Mouse (Mus musculus) lung, adult 2 months (tissue): ENCODE data around the gene Gpr88. TPM values are rescaled to one million over a fixed set of nuclear protein-coding genes. Genes with fewer than 3 reads are reported as not detected.

Source experiments
- DNase-seq: peaks from one replicate; pipeline ENCODE4 v3.0.0; 2022
- H3K4me1 ChIP-seq: fragments of 200-500 bp; 2 replicates; pipeline ENCODE4 v1.6.1; 2011; ENCODE audit warnings: low read length; ENCODE audit not compliant: control insufficient read depth, insufficient read depth
- H3K4me3 ChIP-seq: fragments of 200-500 bp; replicated peaks from 2 replicates; pipeline ENCODE3; 2011; ENCODE audit warnings: low read depth, mild to moderate bottlenecking, control low read depth, low read length; ENCODE audit errors: extremely low read depth
- CTCF ChIP-seq: fragments of 200-500 bp; IDR thresholded peaks from 2 replicates; pipeline ENCODE4 v1.5.1; 2011; ENCODE audit warnings: mild to moderate bottlenecking, low read length, control low read depth; ENCODE audit not compliant: insufficient read depth
- POLR2A ChIP-seq: fragments of 200-500 bp; IDR thresholded peaks from 2 replicates; pipeline ENCODE4 v1.6.1; 2011; ENCODE audit warnings: low read depth, mild to moderate bottlenecking, control low read depth, low read length, borderline replicate concordance; ENCODE audit errors: extremely low read depth
- WGBS: fragments of 180-500 bp; shearing (Covaris S2); methylation state at CpG from one replicate; pipeline ENCODE4 v1.1.7; 2018; 5-methylcytosine and 5-hydroxymethylcytosine counted together
- polyA plus RNA-seq: library from polyadenylated mRNA; depleted of rRNA; stranded (reverse); fragments of >200 nt; gene quantifications from 2 replicates; pipeline ENCODE4 v1.2.3, GENCODE M21; 2012

The Gpr88 gene
- polyA plus RNA-seq, 1 experiment = 1.9 TPM

DNA sequence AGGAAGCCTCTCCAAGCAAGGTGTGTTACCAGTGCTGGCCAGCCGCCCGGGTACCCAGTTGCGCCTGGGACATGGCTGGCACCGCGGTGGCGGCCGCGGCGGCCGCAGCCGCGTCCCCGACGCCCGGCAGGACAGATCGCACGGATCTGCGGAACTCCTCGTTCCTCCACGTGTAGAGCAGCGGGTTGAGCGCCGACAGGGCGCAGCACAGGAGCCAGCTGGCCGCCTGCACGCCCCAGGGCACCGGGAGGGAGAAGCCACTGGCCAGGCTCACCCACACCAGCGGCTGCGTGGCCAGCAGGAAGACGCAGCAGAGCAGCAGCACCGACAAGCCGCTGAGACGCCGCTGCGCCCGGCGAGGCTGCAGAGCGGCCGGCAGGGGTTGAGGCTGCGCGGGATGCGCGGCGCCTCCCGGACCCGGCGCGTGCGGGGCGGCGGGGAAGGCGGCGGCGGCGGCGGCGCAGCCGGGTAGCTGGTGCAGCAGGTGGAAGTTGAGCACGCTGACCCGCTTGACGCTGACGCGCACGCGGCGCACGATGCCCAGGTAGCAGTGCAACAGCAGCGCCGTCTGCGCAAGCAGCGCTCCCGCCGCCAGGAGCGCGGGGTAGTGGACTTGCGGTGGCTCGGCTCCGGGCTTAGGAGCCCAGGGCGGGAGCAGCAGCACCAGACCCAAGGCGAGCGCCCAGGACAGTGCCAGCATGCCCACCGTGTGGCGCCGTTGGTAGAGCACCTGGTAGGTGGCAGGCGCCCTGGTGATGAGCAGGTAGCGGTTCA is 1.6 kb downstream of the Gpr88 start:
- peaks cover 6% of the 10 kb centered on the region; the same call in 1 of the 2 replicates for H3K4me1 ChIP-seq
- no peak for TF ChIP-seq POLR2A
- peak overlapping the region; percentile 34 for H3K4me3 ChIP-seq
- WGBS = 1% methylated on average over 76 of the region's 86 CpGs
- DNase-seq = peak; percentile 22

DNA sequence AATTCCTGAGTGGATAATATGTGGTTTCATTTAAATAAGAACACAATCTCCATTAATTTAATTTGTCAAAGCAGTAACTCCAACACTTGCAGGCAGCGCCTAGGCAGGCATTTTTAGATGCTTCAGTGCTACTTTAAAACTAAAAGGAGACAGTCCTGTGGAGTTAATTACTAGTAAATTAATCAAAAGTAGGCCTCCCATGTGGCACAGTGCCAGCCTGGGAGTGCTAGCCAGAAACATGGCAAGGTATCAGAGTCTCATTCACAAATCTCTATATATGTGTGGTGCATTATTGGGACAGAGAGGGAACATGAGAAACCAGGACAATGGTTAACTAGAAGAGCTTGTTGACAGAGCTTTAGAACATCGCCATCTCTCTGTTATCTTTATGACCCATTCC is 4.3 kb downstream of the Gpr88 start:
- WGBS = 83% methylated on average over 2 of the region's 2 CpGs
- no peak overlapping the region for H3K4me3 ChIP-seq
- no peak for TF ChIP-seq POLR2A
- no peak for TF ChIP-seq CTCF
- peaks cover 6% of the 10 kb centered on the region; the same call in 1 of the 2 replicates for H3K4me1 ChIP-seq
- no peak for DNase-seq

DNA sequence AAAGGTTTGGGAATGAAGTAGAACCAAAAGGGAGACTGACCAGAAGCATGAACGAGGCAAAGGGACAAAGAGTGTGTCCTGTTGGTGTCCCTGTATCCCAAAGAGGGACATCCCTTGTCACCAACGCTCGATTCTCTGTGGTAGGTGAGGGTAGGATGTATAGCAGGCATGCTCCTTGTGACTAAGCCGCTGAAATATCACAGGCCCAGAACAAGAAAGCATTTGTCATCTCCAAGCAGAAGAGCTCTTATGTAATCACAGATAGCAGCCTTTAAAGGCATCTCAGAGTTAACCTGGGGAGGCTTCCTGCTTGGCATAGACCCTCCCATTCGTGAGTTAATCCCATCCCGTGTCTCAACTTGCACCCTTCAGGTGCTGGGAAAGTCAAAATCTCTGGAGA is 8.8 kb downstream of the Gpr88 start:
- no peak for DNase-seq
- TF ChIP-seq POLR2A = no peak
- TF ChIP-seq CTCF = no peak
- H3K4me1 ChIP-seq = no peaks in the 10 kb centered on the region
- H3K4me3 ChIP-seq = no peak overlapping the region
- 59% methylated on average over 6 of the region's 6 CpGs for WGBS

DNA sequence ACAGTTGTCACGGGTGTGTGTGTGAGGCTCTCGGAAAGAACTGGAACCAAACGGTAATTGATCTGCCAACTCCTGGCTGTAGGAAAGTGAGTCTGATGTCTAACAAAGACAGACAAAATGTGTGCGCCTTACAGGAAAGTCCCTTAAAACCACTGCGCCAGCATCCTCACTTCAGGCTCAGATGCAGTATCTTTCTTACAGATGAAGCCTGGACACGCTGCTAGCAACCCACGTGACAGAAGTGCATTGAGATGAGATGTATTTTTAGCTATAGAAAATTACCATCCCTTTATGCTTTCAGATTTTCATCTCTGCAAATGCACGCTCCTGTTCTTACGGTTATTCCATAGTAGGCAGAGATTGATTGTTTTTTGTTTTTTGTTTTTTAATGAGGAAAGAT is 10.6 kb downstream of the Gpr88 start:
- Histone ChIP-seq H3K4me3 (no peak overlapping the region), H3K4me1 (no peaks in the 10 kb centered on the region)
- 75% methylated on average over 9 of the region's 9 CpGs for WGBS
- DNase-seq = no peak
- TF ChIP-seq POLR2A (no peak), CTCF (no peak)

DNA sequence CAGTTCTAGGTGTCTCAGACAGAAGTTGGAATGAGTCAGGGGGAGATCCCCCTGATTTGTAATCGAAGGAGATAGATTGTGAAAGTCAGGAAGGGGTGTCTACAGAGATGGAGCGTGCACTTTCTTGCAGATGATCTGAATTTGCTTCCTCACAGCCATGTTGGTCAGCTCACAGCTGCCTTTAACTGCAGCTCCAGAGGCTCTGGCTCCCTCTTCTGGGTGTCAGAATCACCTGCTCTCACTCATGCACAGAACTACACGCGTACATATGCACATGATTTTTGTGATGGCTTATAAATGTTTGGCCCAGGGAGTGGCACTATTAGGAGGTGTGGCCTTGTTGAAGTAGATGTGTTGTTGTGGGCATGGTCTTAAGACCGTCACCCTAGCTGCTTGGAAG is 15.8 kb downstream of the Gpr88 start:
- Histone ChIP-seq H3K4me3 (no peak overlapping the region), H3K4me1 (no peaks in the 10 kb centered on the region)
- no peak for TF ChIP-seq POLR2A
- no peak for DNase-seq
- 89% methylated on average over 5 of the region's 5 CpGs for WGBS

DNA sequence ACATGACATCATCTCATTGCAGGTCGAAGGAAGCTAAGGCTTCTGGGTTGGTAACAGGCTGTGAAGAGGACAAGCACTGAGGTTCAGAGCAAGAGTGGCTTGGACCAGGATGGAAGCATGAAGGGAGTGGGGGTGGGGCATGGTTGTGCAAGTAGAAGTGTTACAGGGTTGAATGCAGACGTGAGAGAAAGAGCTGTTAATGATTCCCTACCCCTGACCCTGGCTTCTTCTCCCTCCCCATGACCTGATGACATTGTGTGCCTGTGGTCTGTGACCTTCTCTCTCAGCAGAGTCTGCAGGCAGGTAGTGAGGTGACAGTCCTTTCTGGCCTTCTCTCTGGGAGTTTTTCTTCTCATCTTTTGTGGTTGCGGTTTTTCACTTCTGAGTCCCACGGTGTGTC is 16.4 kb downstream of the Gpr88 start:
- no peak for DNase-seq
- no peaks in the 10 kb centered on the region for H3K4me1 ChIP-seq
- no peak overlapping the region for H3K4me3 ChIP-seq
- no peak for TF ChIP-seq POLR2A
- WGBS = 78% methylated on average over 4 of the region's 4 CpGs

DNA sequence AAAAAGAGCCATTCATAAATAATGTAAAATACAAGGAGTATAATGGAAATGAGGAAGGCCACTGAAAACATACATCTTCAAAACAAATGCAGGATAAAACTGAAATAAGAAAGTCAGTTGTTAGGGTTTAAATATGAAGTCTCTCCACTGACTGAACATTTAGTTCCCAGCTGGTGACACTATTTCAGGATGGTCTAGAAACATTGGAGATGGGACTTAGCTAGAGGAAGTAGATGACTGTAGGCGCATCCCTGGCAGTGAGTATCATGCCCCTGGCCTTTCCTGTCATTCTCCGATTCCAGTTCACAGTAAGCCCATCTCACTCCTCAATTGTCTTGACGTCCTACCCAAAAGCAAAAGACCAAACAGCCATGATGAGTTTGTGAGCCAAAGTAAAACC is 19.8 kb downstream of the Gpr88 start:
- DNase-seq = no peak
- TF ChIP-seq POLR2A (no peak), CTCF (no peak)
- WGBS = 81% methylated on average over 3 of the region's 3 CpGs
- Histone ChIP-seq H3K4me3 (no peak overlapping the region), H3K4me1 (no peaks in the 10 kb centered on the region)

DNA sequence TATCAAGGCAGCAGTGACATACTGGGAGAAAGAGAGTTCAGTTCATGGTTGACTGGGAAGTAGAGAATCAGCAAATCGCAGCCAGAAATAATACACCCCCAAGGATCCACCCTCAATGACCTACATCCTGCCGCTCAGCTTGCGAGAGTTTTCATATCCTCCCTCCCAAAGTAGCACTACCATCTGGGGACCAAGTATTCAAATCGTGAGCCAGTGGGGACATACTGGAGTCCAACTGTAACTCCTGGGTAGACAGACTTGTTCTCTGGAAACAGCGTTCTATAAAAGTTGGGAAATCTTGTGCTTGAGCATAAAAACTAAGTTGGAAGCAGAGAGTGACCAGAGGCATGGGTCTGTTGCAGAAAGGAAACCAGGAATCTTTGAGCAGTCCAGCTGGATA is 20.5 kb downstream of the Gpr88 start:
- 82% methylated on average over 5 of the region's 5 CpGs for WGBS
- Histone ChIP-seq H3K4me3 (no peak overlapping the region), H3K4me1 (no peaks in the 10 kb centered on the region)
- DNase-seq = no peak
- TF ChIP-seq CTCF = no peak
- no peak for TF ChIP-seq POLR2A

DNA sequence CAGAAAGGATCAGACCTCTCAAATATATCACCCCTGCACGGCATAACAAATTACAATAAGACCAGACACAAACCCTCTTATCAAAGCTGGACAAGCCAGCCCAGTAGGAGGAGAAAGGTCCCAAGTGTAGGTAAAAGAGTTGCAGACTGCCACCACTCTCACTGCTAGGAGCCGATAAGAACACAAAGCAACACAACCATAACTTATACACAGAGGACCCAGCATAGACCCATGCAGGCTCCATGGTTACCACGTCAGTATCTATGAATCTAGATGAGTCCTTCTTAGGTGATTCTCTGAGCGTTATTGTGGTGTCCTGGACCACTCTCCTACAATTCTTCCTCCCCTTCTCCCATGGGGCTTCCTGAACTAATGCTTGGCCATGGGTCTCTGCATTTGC is 24.0 kb downstream of the Gpr88 start:
- 75% methylated on average over 4 of the region's 4 CpGs for WGBS
- Histone ChIP-seq H3K4me3 (no peak overlapping the region), H3K4me1 (no peaks in the 10 kb centered on the region)
- no peak for DNase-seq
- TF ChIP-seq CTCF (no peak), POLR2A (no peak)

DNA sequence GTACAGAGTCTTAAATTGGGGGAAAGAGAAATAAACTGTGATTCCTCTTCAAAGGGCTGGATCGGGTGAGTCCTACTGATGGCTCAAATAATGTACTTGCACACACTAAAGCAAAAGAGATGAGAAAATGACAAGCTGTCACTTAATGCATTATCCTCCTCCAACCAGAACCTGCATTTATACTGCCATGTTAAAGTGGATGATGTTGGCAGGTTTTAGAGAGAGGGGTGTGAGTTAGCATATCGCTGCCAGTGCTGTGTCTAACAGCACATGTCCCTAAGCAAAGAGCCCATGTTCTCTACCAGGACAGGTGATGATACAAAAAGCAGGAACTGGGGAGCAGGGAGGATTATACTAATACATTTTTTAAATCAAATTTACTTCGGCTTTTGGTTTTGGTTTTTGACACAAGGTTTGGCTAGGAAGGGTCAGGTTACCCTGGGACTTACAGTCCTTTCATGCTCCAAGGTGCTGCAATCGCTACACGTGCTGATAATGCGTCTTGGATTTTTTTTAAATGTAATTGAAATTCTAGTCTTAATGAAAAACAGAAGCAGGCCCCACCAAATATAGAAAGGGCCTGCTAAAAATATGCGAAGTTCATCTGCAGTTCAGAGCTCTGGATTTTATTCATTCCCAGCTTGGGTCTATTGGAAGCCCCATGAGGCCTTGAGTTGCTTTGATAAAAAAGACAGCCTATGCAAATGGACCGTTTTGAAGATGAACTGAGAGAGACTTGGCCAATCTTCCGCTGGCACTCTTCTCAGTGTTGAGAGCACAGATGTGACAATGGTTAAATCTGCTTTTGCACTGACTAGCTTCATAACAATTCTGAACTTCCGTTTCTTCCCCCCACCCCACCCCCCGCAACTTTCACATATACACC is 24.7 kb downstream of the Gpr88 start:
- DNase-seq = no peak
- Histone ChIP-seq H3K4me1 (no peaks in the 10 kb centered on the region), H3K4me3 (no peak overlapping the region)
- TF ChIP-seq CTCF (no peak), POLR2A (no peak)
- 69% methylated on average over 11 of the region's 11 CpGs for WGBS
